Comparison of ENCODE assay signal across 8 mouse cellular contexts in genomic region chr11:70668335-70668770, GRCm38 (mm10). TPM values are rescaled to one million over a fixed set of nuclear protein-coding genes. Genes with fewer than 3 reads are reported as not detected.
A peak's percentile ranks its signal among the peaks of the same experiment; 100 is the strongest.
DNase-seq lines count a peak whose midpoint lies in the region; ATAC-seq and TF ChIP-seq lines count a peak whose summit lies in the region.

No protein-coding gene starts in this region.

- peaks cover 55% of the 10 kb centered on the region for H3K36me3 ChIP-seq in kidney, embryonic 15.5 days
- peaks cover 26% of the 10 kb centered on the region for H3K36me3 ChIP-seq in ES-E14 (ENCODE audit: control insufficient read depth, insufficient read depth, low read length, poor library complexity, severe bottlenecking)
- peaks cover 41% of the 10 kb centered on the region for H3K36me3 ChIP-seq in embryonic facial prominence, embryonic 15.5 days
- peaks cover 11% of the 10 kb centered on the region for H3K36me3 ChIP-seq in hindbrain, embryonic 16.5 days (ENCODE audit: control insufficient read depth, insufficient read depth, low read length)
- H3K36me3 ChIP-seq in midbrain, embryonic 10.5 days: peaks cover 60% of the 10 kb centered on the region

- ATAC-seq in kidney, embryonic 15.5 days (replicated peaks; ENCODE audit: low FRiP score): no peak; the same call in 1 of the 2 replicates
- peak; percentile 63 for ATAC-seq in embryonic facial prominence, embryonic 15.5 days (ENCODE audit: insufficient number of reproducible peaks, low FRiP score, low TSS enrichment, low read depth)
- no peak for ATAC-seq in hindbrain, embryonic 16.5 days

- H3K27me3 ChIP-seq in kidney, embryonic 15.5 days: no peaks in the 10 kb centered on the region
- no peaks in the 10 kb centered on the region for H3K27me3 ChIP-seq in embryonic facial prominence, embryonic 15.5 days
- H3K27me3 ChIP-seq in hindbrain, embryonic 16.5 days (replicated peaks; ENCODE audit: control insufficient read depth, insufficient read depth, low read length): no peaks in the 10 kb centered on the region
- H3K27me3 ChIP-seq in midbrain, embryonic 10.5 days (ENCODE audit: low read depth, poor library complexity, severe bottlenecking): no peaks in the 10 kb centered on the region

- no peaks in the 10 kb centered on the region for H3K9me3 ChIP-seq in kidney, embryonic 15.5 days (replicated peaks)
- no peaks in the 10 kb centered on the region for H3K9me3 ChIP-seq in ES-E14 (ENCODE audit: control insufficient read depth, insufficient read depth, low read depth, low read length)
- no peaks in the 10 kb centered on the region for H3K9me3 ChIP-seq in embryonic facial prominence, embryonic 15.5 days (replicated peaks)
- no peaks in the 10 kb centered on the region for H3K9me3 ChIP-seq in hindbrain, embryonic 16.5 days (ENCODE audit: control insufficient read depth, low read length)
- H3K9me3 ChIP-seq in midbrain, embryonic 10.5 days (replicated peaks): no peaks in the 10 kb centered on the region

- H3K4me1 ChIP-seq in kidney, embryonic 15.5 days: peaks cover 35% of the 10 kb centered on the region
- H3K4me1 ChIP-seq in ES-E14 (ENCODE audit: control insufficient read depth in 2 of 2, insufficient read depth in 2 of 2, low read length in 2 of 2, poor library complexity in 1 of 2): peaks cover 0 to 7% of the 10 kb centered on the region in 2 experiments; a peak in 2 of 4 replicates
- peaks cover 36% of the 10 kb centered on the region for H3K4me1 ChIP-seq in embryonic facial prominence, embryonic 15.5 days
- H3K4me1 ChIP-seq in hindbrain, embryonic 16.5 days (ENCODE audit: control insufficient read depth, insufficient read depth, low read depth, low read length): peaks cover 18% of the 10 kb centered on the region
- H3K4me1 ChIP-seq in midbrain, embryonic 10.5 days: peaks cover 41% of the 10 kb centered on the region

- DNase-seq in kidney, postnatal 25 days: no peak
- no peak for DNase-seq in ES-E14 (ENCODE audit: low read depth, low spot score)
- no peak for DNase-seq in midbrain, embryonic 10.5 days (ENCODE audit: low spot score)
- DNase-seq in layer of hippocampus, adult 9-10 months (ENCODE audit: low spot score): no peak
- no peak for DNase-seq in cerebellum, adult 9-11 months

- peak overlapping the region; percentile 91 for H3K4me2 ChIP-seq in kidney, embryonic 15.5 days
- H3K4me2 ChIP-seq in embryonic facial prominence, embryonic 15.5 days (replicated peaks): peak overlapping the region; percentile 86
- peak overlapping the region; percentile 94 for H3K4me2 ChIP-seq in hindbrain, embryonic 16.5 days (ENCODE audit: low read length)

- peak overlapping the region; percentile 60 for H3K9ac ChIP-seq in kidney, embryonic 15.5 days
- peak overlapping the region; percentile 80 for H3K9ac ChIP-seq in ES-E14 (ENCODE audit: insufficient read depth, low read depth, low read length, poor library complexity, severe bottlenecking)
- peak overlapping the region; percentile 50 for H3K9ac ChIP-seq in embryonic facial prominence, embryonic 15.5 days
- peak overlapping the region; percentile 72 for H3K9ac ChIP-seq in hindbrain, embryonic 16.5 days (ENCODE audit: low read depth, low read length)

- H3K27ac ChIP-seq in kidney, embryonic 15.5 days: peak overlapping the region; percentile 100
- H3K27ac ChIP-seq in ES-E14 (ENCODE audit: insufficient read depth, low read depth, low read length, poor library complexity, severe bottlenecking): peak overlapping the region; percentile 80
- H3K27ac ChIP-seq in embryonic facial prominence, embryonic 15.5 days (replicated peaks): peak overlapping the region; percentile 100
- H3K27ac ChIP-seq in hindbrain, embryonic 16.5 days (ENCODE audit: low read depth, low read length): peak overlapping the region; percentile 88
- peak overlapping the region; percentile 95 for H3K27ac ChIP-seq in midbrain, embryonic 10.5 days (replicated peaks)

- H3K4me3 ChIP-seq in kidney, embryonic 15.5 days (replicated peaks): peak overlapping the region; percentile 82
- H3K4me3 ChIP-seq in ES-E14 (ENCODE audit: insufficient read depth in 1 of 2, low read depth in 1 of 2, low read length in 2 of 2, poor library complexity in 1 of 2, severe bottlenecking in 1 of 2): peak overlapping the region; percentile 67 to 91
- peak overlapping the region; percentile 73 for H3K4me3 ChIP-seq in embryonic facial prominence, embryonic 15.5 days (replicated peaks)
- H3K4me3 ChIP-seq in hindbrain, embryonic 16.5 days (ENCODE audit: low read length): peak overlapping the region; percentile 64
- peak overlapping the region; percentile 69 for H3K4me3 ChIP-seq in midbrain, embryonic 10.5 days

- in situ Hi-C loops in ES-E14 (cut with MboI; ENCODE audit: low sequenced_read_pairs in 2 of 2, unreplicated experiment in 2 of 2): no loop called here

- under 1% methylated on average over 15 of the region's 15 CpGs for WGBS in kidney, embryonic 15.5 days
- WGBS in embryonic facial prominence, embryonic 15.5 days: under 1% methylated on average over 15 of the region's 15 CpGs
- WGBS in hindbrain, embryonic 16.5 days: under 1% methylated on average over 15 of the region's 15 CpGs
- WGBS in midbrain, embryonic 10.5 days: 1% methylated on average over 15 of the region's 15 CpGs

TF ChIP-seq in ES-E14, 5 proteins besides CTCF, POLR2A, EP300 and RAD21:
- TF ChIP-seq MAFK (IDR thresholded peaks at IDR 0.05; ENCODE audit: insufficient read depth, low read depth, low read length) (no peak), HCFC1 (IDR thresholded peaks at IDR 0.05; ENCODE audit: borderline replicate concordance, insufficient read depth, low read length) (0 out of 2 replicates have a peak, but pooled peaks have one; percentile 16), CHD2 (IDR thresholded peaks at IDR 0.05; ENCODE audit: low read depth, low read length) (no peak)

RNA-seq across cellular contexts. Expression of gene Spag7, which starts 0.9 kb away (rescaled TPM):
- 181 and 202 TPM in 2 replicates for polyA plus RNA-seq in kidney, embryonic 15.5 days (2015; fragmentation: Nextera tagmentation; extraction: Ambion mirVana)
- total RNA-seq in ES-E14 (2012; rRNA removed): 68.0 and 74.5 TPM in 2 replicates
- 155 and 164 TPM in 2 replicates for polyA plus RNA-seq in embryonic facial prominence, embryonic 15.5 days (2015; fragmentation: Nextera tagmentation; extraction: Ambion mirVana)
- 151 and 161 TPM in 2 replicates for polyA plus RNA-seq in hindbrain, embryonic 16.5 days (2015; fragmentation: Nextera tagmentation; extraction: Ambion mirVana)
- polyA plus RNA-seq in midbrain, embryonic 10.5 days (2016; fragmentation: Nextera tagmentation; extraction: Ambion mirVana): 186 TPM in 2 replicates

RNA-seq across cellular contexts. Expression of gene Eno3, which starts 11.4 kb away (rescaled TPM):
- 30.3 and 38.5 TPM in 2 replicates for polyA plus RNA-seq in kidney, embryonic 15.5 days (2015; fragmentation: Nextera tagmentation; extraction: Ambion mirVana)
- 21.1 and 31.7 TPM in 2 replicates for total RNA-seq in ES-E14 (2012; rRNA removed)
- polyA plus RNA-seq in embryonic facial prominence, embryonic 15.5 days (2015; fragmentation: Nextera tagmentation; extraction: Ambion mirVana): 81.9 and 112 TPM in 2 replicates
- 6.0 and 16.3 TPM in 2 replicates for polyA plus RNA-seq in hindbrain, embryonic 16.5 days (2015; fragmentation: Nextera tagmentation; extraction: Ambion mirVana)
- 22.6 and 32.8 TPM in 2 replicates for polyA plus RNA-seq in midbrain, embryonic 10.5 days (2016; fragmentation: Nextera tagmentation; extraction: Ambion mirVana)

RNA-seq across cellular contexts. Expression of gene Pfn1, which starts 13.9 kb away (rescaled TPM):
- polyA plus RNA-seq in kidney, embryonic 15.5 days (2015; fragmentation: Nextera tagmentation; extraction: Ambion mirVana): 1,914 and 2,031 TPM in 2 replicates
- total RNA-seq in ES-E14 (2012; rRNA removed): 474 and 732 TPM in 2 replicates
- 1,669 and 1,769 TPM in 2 replicates for polyA plus RNA-seq in embryonic facial prominence, embryonic 15.5 days (2015; fragmentation: Nextera tagmentation; extraction: Ambion mirVana)
- polyA plus RNA-seq in hindbrain, embryonic 16.5 days (2015; fragmentation: Nextera tagmentation; extraction: Ambion mirVana): 638 and 764 TPM in 2 replicates
- 1,553 and 1,733 TPM in 2 replicates for polyA plus RNA-seq in midbrain, embryonic 10.5 days (2016; fragmentation: Nextera tagmentation; extraction: Ambion mirVana)

RNA-seq across cellular contexts. Expression of gene Camta2, which starts 19.6 kb away (rescaled TPM):
- polyA plus RNA-seq in kidney, embryonic 15.5 days (2015; fragmentation: Nextera tagmentation; extraction: Ambion mirVana): 12.8 and 14.1 TPM in 2 replicates
- 3.9 and 5.6 TPM in 2 replicates for total RNA-seq in ES-E14 (2012; rRNA removed)
- polyA plus RNA-seq in embryonic facial prominence, embryonic 15.5 days (2015; fragmentation: Nextera tagmentation; extraction: Ambion mirVana): 14.5 and 17.5 TPM in 2 replicates
- 26.3 and 31.5 TPM in 2 replicates for polyA plus RNA-seq in hindbrain, embryonic 16.5 days (2015; fragmentation: Nextera tagmentation; extraction: Ambion mirVana)
- 9.8 and 12.4 TPM in 2 replicates for polyA plus RNA-seq in midbrain, embryonic 10.5 days (2016; fragmentation: Nextera tagmentation; extraction: Ambion mirVana)

RNA-seq across cellular contexts. Expression of gene Slc25a11, which starts 21.1 kb away (rescaled TPM):
- polyA plus RNA-seq in kidney, embryonic 15.5 days (2015; fragmentation: Nextera tagmentation; extraction: Ambion mirVana): 178 and 186 TPM in 2 replicates
- total RNA-seq in ES-E14 (2012; rRNA removed): 84.5 and 97.4 TPM in 2 replicates
- polyA plus RNA-seq in embryonic facial prominence, embryonic 15.5 days (2015; fragmentation: Nextera tagmentation; extraction: Ambion mirVana): 171 and 176 TPM in 2 replicates
- polyA plus RNA-seq in hindbrain, embryonic 16.5 days (2015; fragmentation: Nextera tagmentation; extraction: Ambion mirVana): 185 and 191 TPM in 2 replicates
- polyA plus RNA-seq in midbrain, embryonic 10.5 days (2016; fragmentation: Nextera tagmentation; extraction: Ambion mirVana): 142 and 149 TPM in 2 replicates
